Mouse (Mus musculus): ENCODE results near the gene Iqsec1. TPM values are rescaled to one million over a fixed set of nuclear protein-coding genes. Genes with fewer than 3 reads are reported as not detected.

Iqsec1 gene
- polyA plus RNA-seq, 1 experiment from 2014 or later: 4.2 TPM

GRCm38 (mm10) chr6:90710778-90711177 lies 277.7 kb downstream of the Iqsec1 start:
- peaks cover 91% of the 10 kb centered on the region for H3K4me1 ChIP-seq (ENCODE audit: insufficient read depth)
- H3K9ac ChIP-seq (replicated peaks): peak overlapping the region; percentile 58
- peak overlapping the region; percentile 61; the same call in 1 of the 2 replicates for H3K4me2 ChIP-seq (ENCODE audit: low read depth, low read length)
- H3K36me3 ChIP-seq (replicated peaks; ENCODE audit: insufficient read depth, low read length): 0 out of 2 replicates have a peak, but pooled peaks cover 5% of the 10 kb centered on the region
- H3K27ac ChIP-seq (ENCODE audit: low read depth): peak overlapping the region; percentile 87
- no peak overlapping the region for H3K4me3 ChIP-seq (ENCODE audit: low read depth, low read length)
- no peaks in the 10 kb centered on the region for H3K9me3 ChIP-seq (ENCODE audit: low read length)
- TF ChIP-seq CTCF (IDR thresholded peaks at IDR 0.05; ENCODE audit: low read depth): no peak
- no peak for TF ChIP-seq EP300 (IDR thresholded peaks at IDR 0.05; ENCODE audit: low read depth)
- WGBS (ENCODE audit: insufficient replicate concordance): 66% methylated on average over 5 of the region's 5 CpGs
- no peaks in the 10 kb centered on the region for H3K27me3 ChIP-seq (ENCODE audit: insufficient read depth, low read length)
- ATAC-seq (no peak), DNase-seq (no peak)

GRCm38 (mm10) chr6:90709929-90710777 lies 278.3 kb downstream of the Iqsec1 start:
- no peaks in the 10 kb centered on the region for H3K9me3 ChIP-seq (ENCODE audit: low read length)
- peak overlapping the region; percentile 58 for H3K9ac ChIP-seq (replicated peaks)
- no peak overlapping the region for H3K4me3 ChIP-seq (ENCODE audit: low read depth, low read length)
- H3K27ac ChIP-seq (ENCODE audit: low read depth): peak overlapping the region; percentile 87
- peak overlapping the region; percentile 61 for H3K4me2 ChIP-seq (ENCODE audit: low read depth, low read length)
- no peak for TF ChIP-seq CTCF (IDR thresholded peaks at IDR 0.05; ENCODE audit: low read depth)
- TF ChIP-seq EP300 (IDR thresholded peaks at IDR 0.05; ENCODE audit: low read depth): peak; percentile 98
- DNase-seq (peak; percentile 84), ATAC-seq (peak; percentile 92)
- 0 out of 2 replicates have a peak, but pooled peaks cover 5% of the 10 kb centered on the region for H3K36me3 ChIP-seq (replicated peaks; ENCODE audit: insufficient read depth, low read length)
- H3K4me1 ChIP-seq (ENCODE audit: insufficient read depth): peaks cover 93% of the 10 kb centered on the region
- no peaks in the 10 kb centered on the region for H3K27me3 ChIP-seq (ENCODE audit: insufficient read depth, low read length)
- WGBS (ENCODE audit: insufficient replicate concordance): 60% methylated on average over 9 of the region's 9 CpGs

DNA sequence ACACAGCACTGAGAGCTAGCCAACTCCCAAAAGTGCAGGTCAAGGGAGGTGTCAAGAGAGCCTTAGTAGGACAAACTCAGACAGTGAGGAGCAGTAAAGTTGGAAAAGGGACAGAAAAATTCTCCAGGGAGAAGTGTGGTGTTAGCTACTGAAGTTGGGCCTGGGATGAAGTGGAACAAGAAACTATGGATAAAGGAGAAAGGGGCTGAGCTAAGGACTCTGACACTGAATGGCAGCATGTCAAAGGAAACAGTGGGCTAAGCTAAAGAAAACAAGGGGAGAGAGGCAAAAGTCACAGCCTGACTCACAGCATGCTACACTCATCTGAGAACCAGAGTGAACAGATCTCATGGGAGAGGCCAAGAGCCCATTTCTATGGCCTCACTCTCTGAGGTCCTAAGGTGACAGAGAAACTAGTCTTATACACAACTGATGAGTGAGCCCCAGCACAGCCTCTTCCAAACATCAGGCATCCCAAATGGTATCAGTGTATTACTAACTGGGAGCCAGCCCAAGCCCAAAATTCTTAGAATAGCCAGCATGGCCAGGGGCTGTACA lies 280.3 kb downstream of the Iqsec1 start:
- no peak overlapping the region for H3K4me3 ChIP-seq (ENCODE audit: low read depth, low read length)
- peak overlapping the region; percentile 41 for H3K9ac ChIP-seq (replicated peaks)
- TF ChIP-seq CTCF (IDR thresholded peaks at IDR 0.05; ENCODE audit: low read depth) (no peak), EP300 (IDR thresholded peaks at IDR 0.05; ENCODE audit: low read depth) (no peak)
- H3K27me3 ChIP-seq (ENCODE audit: insufficient read depth, low read length): no peaks in the 10 kb centered on the region
- H3K27ac ChIP-seq (ENCODE audit: low read depth): peak overlapping the region; percentile 64
- no peaks in the 10 kb centered on the region for H3K9me3 ChIP-seq (ENCODE audit: low read length)
- H3K4me1 ChIP-seq (ENCODE audit: insufficient read depth): peaks cover 95% of the 10 kb centered on the region
- H3K4me2 ChIP-seq (ENCODE audit: low read depth, low read length): no peak overlapping the region
- no peak for ATAC-seq
- DNase-seq: no peak
- no peaks in the 10 kb centered on the region for H3K36me3 ChIP-seq (replicated peaks; ENCODE audit: insufficient read depth, low read length)

DNA sequence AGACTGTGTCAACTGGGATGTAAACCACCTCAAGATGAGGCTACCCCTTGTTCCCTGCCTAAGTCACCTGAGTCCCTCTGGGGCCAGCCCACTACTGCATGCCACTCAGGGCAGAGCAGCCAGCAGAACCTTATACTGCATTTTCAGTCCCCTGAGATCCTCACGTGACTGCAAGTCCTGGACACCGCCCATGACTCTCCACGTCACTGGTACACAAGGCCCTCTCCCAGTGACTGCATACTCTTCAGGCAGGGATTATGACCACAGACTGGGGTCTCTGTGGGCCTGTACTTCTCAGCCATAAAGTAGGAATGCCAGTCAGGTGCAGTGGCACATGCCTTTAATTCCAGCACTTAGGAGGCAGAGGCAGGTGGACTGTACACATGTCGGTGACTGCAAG lies 281.3 kb downstream of the Iqsec1 start:
- TF ChIP-seq CTCF (IDR thresholded peaks at IDR 0.05; ENCODE audit: low read depth) (no peak), EP300 (IDR thresholded peaks at IDR 0.05; ENCODE audit: low read depth) (no peak)
- H3K9me3 ChIP-seq (ENCODE audit: low read length): no peaks in the 10 kb centered on the region
- ATAC-seq (peak; percentile 44), DNase-seq (peak; percentile 66)
- WGBS (ENCODE audit: insufficient replicate concordance): 68% methylated on average over 4 of the region's 4 CpGs
- no peak overlapping the region for H3K4me3 ChIP-seq (ENCODE audit: low read depth, low read length)
- no peaks in the 10 kb centered on the region for H3K27me3 ChIP-seq (ENCODE audit: insufficient read depth, low read length)
- H3K9ac ChIP-seq (replicated peaks): no peak overlapping the region
- peak overlapping the region; percentile 64 for H3K27ac ChIP-seq (ENCODE audit: low read depth)
- no peak overlapping the region; the same call in 1 of the 2 replicates for H3K4me2 ChIP-seq (ENCODE audit: low read depth, low read length)
- no peaks in the 10 kb centered on the region for H3K36me3 ChIP-seq (replicated peaks; ENCODE audit: insufficient read depth, low read length)
- H3K4me1 ChIP-seq (ENCODE audit: insufficient read depth): peaks cover 95% of the 10 kb centered on the region

DNA sequence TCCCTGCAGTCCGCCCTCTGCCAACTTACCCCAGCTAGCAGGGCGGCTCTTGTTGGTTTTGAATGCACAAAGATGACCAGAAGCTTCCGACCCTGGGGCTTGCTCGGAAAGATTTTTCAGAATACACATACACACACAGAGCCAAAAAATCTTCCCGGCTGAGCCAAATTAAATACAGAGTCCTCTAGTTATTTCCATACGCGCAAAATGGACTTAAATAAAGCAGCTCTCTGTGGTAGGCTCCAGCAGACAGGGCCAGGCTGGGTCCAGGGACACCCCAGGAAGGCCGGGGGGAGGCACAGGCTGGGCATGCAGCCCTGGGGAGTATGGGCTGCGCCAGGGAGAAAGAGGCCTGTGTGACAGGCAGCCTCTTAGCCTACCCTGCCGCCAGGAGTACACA lies 282.0 kb downstream of the Iqsec1 start:
- WGBS (ENCODE audit: insufficient replicate concordance): 66% methylated on average over 10 of the region's 10 CpGs
- 0 out of 2 replicates have a peak overlapping the region, but pooled peaks have one; percentile 4 for H3K4me2 ChIP-seq (ENCODE audit: low read depth, low read length)
- no peak overlapping the region for H3K4me3 ChIP-seq (ENCODE audit: low read depth, low read length)
- peaks cover 95% of the 10 kb centered on the region for H3K4me1 ChIP-seq (ENCODE audit: insufficient read depth)
- no peak overlapping the region for H3K9ac ChIP-seq (replicated peaks)
- no peaks in the 10 kb centered on the region for H3K9me3 ChIP-seq (ENCODE audit: low read length)
- H3K36me3 ChIP-seq (replicated peaks; ENCODE audit: insufficient read depth, low read length): no peaks in the 10 kb centered on the region
- peak overlapping the region; percentile 64 for H3K27ac ChIP-seq (ENCODE audit: low read depth)
- no peak for ATAC-seq
- no peak for DNase-seq
- no peaks in the 10 kb centered on the region for H3K27me3 ChIP-seq (ENCODE audit: insufficient read depth, low read length)
- TF ChIP-seq EP300 (IDR thresholded peaks at IDR 0.05; ENCODE audit: low read depth) (no peak), CTCF (IDR thresholded peaks at IDR 0.05; ENCODE audit: low read depth) (no peak)

GRCm38 (mm10) chr6:90705738-90706137 lies 282.7 kb downstream of the Iqsec1 start:
- ATAC-seq (no peak), DNase-seq (no peak)
- WGBS (ENCODE audit: insufficient replicate concordance): 75% methylated on average over 3 of the region's 3 CpGs
- H3K36me3 ChIP-seq (replicated peaks; ENCODE audit: insufficient read depth, low read length): no peaks in the 10 kb centered on the region
- H3K9me3 ChIP-seq (ENCODE audit: low read length): no peaks in the 10 kb centered on the region
- H3K27ac ChIP-seq (ENCODE audit: low read depth): peak overlapping the region; percentile 64; the same call in 1 of the 2 replicates
- H3K27me3 ChIP-seq (ENCODE audit: insufficient read depth, low read length): no peaks in the 10 kb centered on the region
- H3K4me3 ChIP-seq (ENCODE audit: low read depth, low read length): no peak overlapping the region
- TF ChIP-seq EP300 (IDR thresholded peaks at IDR 0.05; ENCODE audit: low read depth) (no peak), CTCF (IDR thresholded peaks at IDR 0.05; ENCODE audit: low read depth) (peak; percentile 61)
- H3K4me1 ChIP-seq (ENCODE audit: insufficient read depth): peaks cover 95% of the 10 kb centered on the region
- H3K4me2 ChIP-seq (ENCODE audit: low read depth, low read length): 0 out of 2 replicates have a peak overlapping the region, but pooled peaks have one; percentile 15
- no peak overlapping the region for H3K9ac ChIP-seq (replicated peaks)
